Mouse (Mus musculus) embryonic fibroblast, embryonic 13.5 days (primary cell): ENCODE measurements around the gene Lrrc17. TPM values are rescaled to one million over a fixed set of nuclear protein-coding genes. Genes with fewer than 3 reads are reported as not detected.

Source experiments
- H3K27ac ChIP-seq: 2 replicates; pipeline ENCODE4 v1.5.1; 2012; ENCODE audit warnings: low read length, control low read depth, inconsistent platforms; ENCODE audit not compliant: insufficient read depth
- H3K4me1 ChIP-seq: 2 replicates; pipeline ENCODE4 v1.6.1; 2011; ENCODE audit warnings: low read length; ENCODE audit not compliant: control insufficient read depth, insufficient read depth
- H3K4me3 ChIP-seq: 2 replicates; pipeline ENCODE4 v1.5.1; 2011; ENCODE audit warnings: mild to moderate bottlenecking, control low read depth, low read length; ENCODE audit not compliant: insufficient read depth
- CTCF ChIP-seq: IDR thresholded peaks from 2 replicates; pipeline ENCODE4 v1.5.1; 2011; ENCODE audit warnings: mild to moderate bottlenecking, control low read depth, low read length, moderate library complexity, borderline replicate concordance; ENCODE audit not compliant: insufficient read depth
- POLR2A ChIP-seq: IDR thresholded peaks from 2 replicates; pipeline ENCODE4 v1.6.1; 2011; ENCODE audit warnings: low read depth, mild to moderate bottlenecking, control low read depth, low read length, moderate library complexity
- polyA plus RNA-seq: library from polyadenylated mRNA; stranded (reverse); fragments of >200 nt; gene quantifications from 2 replicates; pipeline ENCODE4 v1.2.4, GENCODE M21; 2011; ENCODE audit warnings: low read depth; ENCODE audit not compliant: missing spikeins, insufficient read length

Lrrc17 gene
- polyA plus RNA-seq, 1 experiment, result 323 TPM

DNA sequence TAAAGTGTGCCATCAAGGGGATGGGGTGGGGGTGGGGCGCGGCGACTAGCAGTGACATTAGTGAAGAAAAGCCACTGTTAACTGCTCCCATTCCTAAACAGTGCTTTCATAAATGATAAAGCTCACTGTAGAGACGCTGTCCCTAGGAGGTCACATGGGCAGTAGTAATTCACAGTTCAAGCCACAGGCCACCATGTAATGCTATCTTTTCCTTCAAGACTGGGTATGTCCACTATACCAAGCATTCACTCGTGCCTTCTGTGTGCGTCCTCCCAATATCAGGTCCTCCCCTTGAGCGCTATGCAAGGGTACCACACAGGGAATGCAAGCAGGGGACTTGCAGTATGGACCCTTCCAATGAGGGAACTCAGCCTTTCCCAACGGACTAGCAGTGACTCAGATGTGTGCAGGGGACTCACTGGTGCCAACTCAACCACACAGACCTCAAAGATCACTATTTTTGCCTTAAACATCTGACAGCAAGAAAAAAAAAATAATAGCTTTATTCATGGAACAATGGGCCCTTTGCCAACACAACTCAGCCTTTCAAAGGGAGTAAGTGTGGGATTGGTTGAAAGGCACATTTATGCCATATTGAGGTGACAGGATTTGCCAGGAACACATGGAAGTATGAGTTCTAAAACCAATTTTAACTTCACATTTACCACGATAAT, 22.2 kb downstream of the Lrrc17 start:
- Histone ChIP-seq H3K27ac (no peak overlapping the region), H3K4me1 (peaks cover 5% of the 10 kb centered on the region; the same call in 1 of the 2 replicates), H3K4me3 (no peak overlapping the region)
- TF ChIP-seq CTCF (no peak), POLR2A (no peak)

DNA sequence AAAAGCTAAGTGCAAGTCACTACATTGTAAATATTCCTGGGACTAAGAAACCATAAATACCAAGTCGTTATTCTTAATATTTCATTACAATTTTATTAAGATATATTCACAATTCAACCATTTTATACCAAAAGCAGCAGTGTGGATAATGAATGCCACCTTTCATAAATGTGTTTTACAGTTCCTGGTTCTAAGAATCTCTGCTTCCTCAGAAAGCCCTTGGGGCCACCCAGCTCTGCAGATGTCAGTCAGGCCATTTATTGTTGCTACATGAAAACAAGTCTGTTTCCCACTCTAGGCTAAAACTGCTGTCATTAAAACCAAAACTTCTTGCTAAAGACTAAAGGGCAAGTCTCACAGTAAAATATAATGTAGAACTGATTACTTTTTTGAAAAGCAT, 24.4 kb downstream of the Lrrc17 start:
- Histone ChIP-seq H3K4me1 (peaks cover 5% of the 10 kb centered on the region; the same call in 1 of the 2 replicates), H3K4me3 (no peak overlapping the region), H3K27ac (no peak overlapping the region)
- TF ChIP-seq POLR2A, result no peak
- TF ChIP-seq CTCF, result no peak

DNA sequence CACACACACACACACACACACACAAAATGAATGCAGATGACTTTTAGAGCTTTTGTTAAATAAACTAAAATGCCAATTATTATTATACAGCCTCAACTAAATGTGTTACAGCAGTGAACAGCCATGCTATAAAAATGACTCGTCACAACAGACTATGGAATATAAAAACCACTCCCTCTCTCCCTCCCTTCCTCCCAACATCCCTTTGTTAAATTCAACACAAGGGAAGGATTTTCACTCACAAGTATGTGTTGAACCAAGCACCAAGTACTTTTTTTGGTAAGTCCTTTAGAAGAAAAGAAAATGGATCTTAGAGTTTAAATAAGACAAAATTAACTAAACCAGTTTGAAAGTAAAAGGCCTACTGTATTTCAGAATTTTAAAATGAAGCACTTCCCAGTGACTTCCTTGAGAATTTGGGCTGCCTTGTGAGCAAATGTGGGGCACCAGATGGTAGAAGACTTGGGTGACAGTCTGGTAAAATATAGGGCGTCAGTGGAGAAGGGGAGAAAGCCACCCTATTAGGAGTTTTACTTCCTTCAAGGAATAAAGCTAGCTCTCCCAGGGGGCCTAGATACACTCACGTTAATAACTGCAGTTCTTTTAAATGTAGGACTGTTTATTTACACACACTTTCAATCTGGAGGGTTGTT, 29.5 kb downstream of the Lrrc17 start:
- H3K4me1 ChIP-seq, result no peaks in the 10 kb centered on the region; the same call in 1 of the 2 replicates
- TF ChIP-seq POLR2A, result no peak
- no peak for TF ChIP-seq CTCF
- no peak overlapping the region for H3K4me3 ChIP-seq
- peak overlapping the region; percentile 70 for H3K27ac ChIP-seq

DNA sequence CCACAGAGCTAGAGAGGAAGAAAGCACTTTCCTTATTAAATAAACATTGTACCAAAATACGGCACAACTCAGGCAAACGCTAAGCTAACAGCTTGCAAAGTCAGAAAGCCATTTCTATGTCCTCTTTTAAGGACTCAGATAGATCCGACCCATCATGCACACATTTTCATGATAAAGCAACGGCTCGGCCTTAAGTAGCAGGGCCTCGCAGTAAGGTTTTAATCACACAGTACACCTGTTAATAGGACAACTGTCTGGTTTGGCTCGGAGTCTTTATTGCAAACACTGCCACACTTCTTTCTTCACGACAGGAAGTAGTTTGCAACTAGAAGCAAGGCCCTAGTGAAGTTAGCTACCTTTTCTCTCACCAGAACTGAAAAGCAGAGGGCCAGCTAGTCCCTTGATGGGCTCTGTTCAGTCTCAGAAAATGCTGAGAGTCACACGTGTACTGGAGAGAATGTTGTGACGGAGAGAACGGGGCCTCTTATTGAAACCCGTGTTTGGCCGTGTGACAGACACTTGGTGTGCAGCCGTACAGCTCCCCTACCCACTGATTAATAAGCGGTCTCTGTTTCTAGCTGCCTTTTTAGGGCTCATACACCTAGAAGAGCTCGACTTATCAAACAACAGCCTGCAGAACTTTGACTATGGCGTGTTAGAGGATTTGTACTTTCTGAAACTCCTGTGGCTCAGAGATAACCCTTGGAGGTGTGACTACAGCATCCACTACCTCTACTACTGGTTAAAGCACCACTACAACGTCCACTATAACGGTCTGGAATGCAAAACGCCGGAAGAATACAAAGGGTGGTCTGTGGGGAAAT, 31.2 kb downstream of the Lrrc17 start:
- no peak overlapping the region for H3K4me3 ChIP-seq
- TF ChIP-seq CTCF (no peak), POLR2A (no peak)
- no peaks in the 10 kb centered on the region; the same call in 1 of the 2 replicates for H3K4me1 ChIP-seq
- H3K27ac ChIP-seq, result no peak overlapping the region

DNA sequence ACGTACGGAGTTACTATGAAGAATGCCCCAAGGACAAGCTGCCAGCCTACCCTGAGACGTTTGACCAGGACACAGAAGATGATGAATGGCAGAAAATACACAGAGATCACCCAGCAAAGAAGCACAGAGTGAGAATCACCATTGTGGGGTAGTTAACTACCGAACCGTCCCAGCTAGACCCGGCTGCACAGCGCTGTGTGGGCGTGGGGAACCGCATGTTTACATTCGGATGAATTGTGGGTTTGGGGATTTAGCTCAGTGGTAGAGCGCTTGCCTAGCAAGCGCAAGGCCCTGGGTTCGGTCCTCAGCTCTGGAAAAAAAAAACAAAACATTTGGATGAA, 31.8 kb downstream of the Lrrc17 start:
- TF ChIP-seq POLR2A, result no peak
- TF ChIP-seq CTCF, result no peak
- H3K27ac ChIP-seq, result no peak overlapping the region
- no peak overlapping the region for H3K4me3 ChIP-seq
- H3K4me1 ChIP-seq, result no peaks in the 10 kb centered on the region; the same call in 1 of the 2 replicates

DNA sequence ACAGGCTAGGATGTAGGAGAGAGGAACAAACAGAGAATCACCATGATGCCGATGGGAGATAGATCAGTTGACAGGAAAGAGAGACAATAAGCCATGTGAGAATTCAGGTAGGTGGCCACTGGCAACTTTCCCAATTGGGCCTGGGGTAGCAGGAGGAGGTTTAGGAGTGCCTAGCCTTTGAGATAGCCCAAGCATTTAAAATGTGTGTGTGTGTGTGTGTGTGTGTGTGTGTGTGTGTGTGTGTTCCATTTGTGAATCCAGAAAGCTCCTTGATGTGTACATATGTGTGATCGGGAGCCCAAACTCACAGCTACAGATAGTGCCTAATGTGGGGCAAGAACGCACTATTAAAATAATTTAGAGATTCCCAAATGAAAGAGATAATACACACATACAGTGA, 34.8 kb downstream of the Lrrc17 start:
- Histone ChIP-seq H3K4me3 (no peak overlapping the region), H3K27ac (no peak overlapping the region), H3K4me1 (no peaks in the 10 kb centered on the region; the same call in 1 of the 2 replicates)
- TF ChIP-seq CTCF (no peak), POLR2A (no peak)

DNA sequence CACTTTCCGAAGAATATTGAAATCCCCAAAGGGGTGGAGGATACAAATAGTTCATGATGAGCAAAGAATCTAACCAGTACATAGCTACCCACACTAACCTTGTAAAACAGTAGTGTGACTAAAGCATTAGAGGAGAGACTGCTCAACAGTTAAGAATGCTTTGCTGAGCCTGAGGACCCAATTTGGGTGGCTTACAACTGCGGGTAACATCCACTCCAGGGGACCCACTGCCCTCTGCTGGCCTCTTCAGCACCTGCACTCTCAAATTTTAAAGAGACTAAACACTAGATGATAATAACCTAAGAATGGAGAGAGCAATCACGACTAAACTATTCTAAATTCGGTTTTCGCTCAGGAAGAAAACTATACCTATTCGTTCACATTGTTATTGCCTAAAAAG, 43.4 kb downstream of the Lrrc17 start:
- H3K4me1 ChIP-seq, result peaks cover under 1% of the 10 kb centered on the region
- TF ChIP-seq POLR2A (no peak), CTCF (peak; percentile 63)
- peak overlapping the region; percentile 73; the same call in 1 of the 2 replicates for H3K27ac ChIP-seq
- H3K4me3 ChIP-seq, result no peak overlapping the region

DNA sequence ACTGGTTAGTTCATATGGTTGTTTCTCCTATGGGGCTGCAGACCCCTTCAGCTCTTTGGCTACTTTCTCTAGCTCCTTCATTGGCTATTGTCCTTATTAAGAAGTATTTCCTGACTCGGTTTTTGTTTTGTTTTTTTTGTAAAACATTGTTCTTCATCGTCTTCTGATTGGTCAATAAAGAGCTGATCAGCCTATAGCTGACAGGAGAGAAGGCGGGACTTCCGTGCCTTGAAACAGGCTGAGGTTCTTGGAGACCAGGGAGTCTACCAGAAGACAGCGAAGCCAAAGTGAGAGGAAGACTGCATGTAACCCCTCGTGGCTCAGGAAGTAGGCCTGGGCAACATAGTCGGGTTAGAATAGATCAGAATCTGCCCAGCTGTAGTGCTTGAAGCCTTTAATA, 44.3 kb downstream of the Lrrc17 start:
- no peak for TF ChIP-seq POLR2A
- no peak for TF ChIP-seq CTCF
- Histone ChIP-seq H3K4me3 (no peak overlapping the region), H3K4me1 (peaks cover 5% of the 10 kb centered on the region), H3K27ac (no peak overlapping the region)

DNA sequence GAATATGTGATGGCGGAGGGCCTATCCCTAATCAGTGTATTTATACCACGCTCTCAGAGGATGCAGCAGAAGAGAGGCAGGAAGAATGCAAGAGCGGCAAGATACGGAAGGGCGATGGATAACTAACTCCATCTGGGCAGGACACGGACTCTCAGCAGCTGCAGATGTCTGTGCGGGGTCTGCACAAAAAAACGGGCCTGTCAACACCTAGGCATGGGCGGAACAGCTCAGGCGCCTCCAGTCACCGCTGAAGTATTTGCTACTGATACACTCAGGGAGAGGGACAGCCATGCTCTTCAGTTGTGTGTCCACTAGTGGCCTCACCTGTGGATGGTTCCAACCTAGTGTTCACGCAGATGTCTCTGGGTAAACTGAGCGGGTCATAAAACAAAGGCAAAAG, 44.9 kb downstream of the Lrrc17 start:
- no peak overlapping the region for H3K27ac ChIP-seq
- H3K4me3 ChIP-seq, result no peak overlapping the region
- TF ChIP-seq CTCF, result no peak
- no peak for TF ChIP-seq POLR2A
- H3K4me1 ChIP-seq, result peaks cover 5% of the 10 kb centered on the region
